Mouse (Mus musculus) thymus, postnatal 25 days (tissue): ENCODE measurements around the gene Gm49776.

ENCODE experiments used
- DNase-seq: peaks from one replicate; pipeline ENCODE4 v3.0.0; 2022

The Gm49776 gene

GRCm38 (mm10) chr16:18233919-18234670 lies 24.0 kb downstream of the Gm49776 start:
- peak; percentile 41 for DNase-seq

GRCm38 (mm10) chr16:18233451-18233850 lies 24.7 kb downstream of the Gm49776 start:
- DNase-seq: peak; percentile 61

- DNase-seq: no peak
Observed at GRCm38 (mm10) chr16:18231451-18231850, 26.7 kb downstream of the Gm49776 start.

- peak; percentile 46 for DNase-seq
Observed at GRCm38 (mm10) chr16:18231047-18231446, 27.1 kb downstream of the Gm49776 start.

- DNase-seq: no peak
Observed at GRCm38 (mm10) chr16:18230617-18231016, 27.5 kb downstream of the Gm49776 start.

GRCm38 (mm10) chr16:18229622-18230021 lies 28.5 kb downstream of the Gm49776 start:
- DNase-seq: no peak

GRCm38 (mm10) chr16:18228856-18229255 lies 29.3 kb downstream of the Gm49776 start:
- DNase-seq: no peak

- DNase-seq: no peak
Observed at GRCm38 (mm10) chr16:18227897-18228422, 30.2 kb downstream of the Gm49776 start.

- no peak for DNase-seq
Observed at GRCm38 (mm10) chr16:18227187-18227586, 30.9 kb downstream of the Gm49776 start.

GRCm38 (mm10) chr16:18222188-18222587 lies 35.9 kb downstream of the Gm49776 start:
- no peak for DNase-seq

- DNase-seq: no peak
Observed at GRCm38 (mm10) chr16:18221543-18221898, 36.6 kb downstream of the Gm49776 start.

- DNase-seq: no peak
Observed at GRCm38 (mm10) chr16:18220856-18221542, 37.1 kb downstream of the Gm49776 start.

GRCm38 (mm10) chr16:18220001-18220400 lies 38.1 kb downstream of the Gm49776 start:
- peak; percentile 56 for DNase-seq

GRCm38 (mm10) chr16:18218580-18218996 lies 39.5 kb downstream of the Gm49776 start:
- DNase-seq: no peak

GRCm38 (mm10) chr16:18217579-18217978 lies 40.5 kb downstream of the Gm49776 start, which contains the start of gene Ccdc188:
Gene Ccdc188, plus strand, starts transcription at chr16:18217879.
- DNase-seq: no peak

GRCm38 (mm10) chr16:18214858-18215257 lies 43.3 kb downstream of the Gm49776 start:
- DNase-seq: no peak

GRCm38 (mm10) chr16:18213689-18214088 lies 44.4 kb downstream of the Gm49776 start:
- DNase-seq: no peak

GRCm38 (mm10) chr16:18211417-18212171 lies 46.5 kb downstream of the Gm49776 start:
- peak; percentile 87 for DNase-seq

GRCm38 (mm10) chr16:18210701-18211416 lies 47.3 kb downstream of the Gm49776 start:
- DNase-seq: peak; percentile 59

- DNase-seq: no peak
Observed at GRCm38 (mm10) chr16:18203430-18204091, 54.6 kb downstream of the Gm49776 start.

GRCm38 (mm10) chr16:18202061-18202460 lies 56.1 kb downstream of the Gm49776 start:
- no peak for DNase-seq

- no peak for DNase-seq
Observed at GRCm38 (mm10) chr16:18201620-18202019, 56.5 kb downstream of the Gm49776 start.
